Mouse (Mus musculus): Measurements from ENCODE around the gene Itga6.
A peak's percentile ranks its signal among the peaks of the same experiment; 100 is the strongest.

Gene Itga6

GRCm38 (mm10) chr2:71730623-71731612 is 14.5 kb upstream of the Itga6 start:
- DNase-seq (ENCODE audit: low spot score) = no peak

GRCm38 (mm10) chr2:71734792-71735392 is 10.5 kb upstream of the Itga6 start:
- no peak for DNase-seq (ENCODE audit: low spot score)

GRCm38 (mm10) chr2:71735541-71736159 is 9.8 kb upstream of the Itga6 start:
- no peak for DNase-seq (ENCODE audit: low spot score)

GRCm38 (mm10) chr2:71736213-71736612 is 9.2 kb upstream of the Itga6 start:
- no peak for DNase-seq (ENCODE audit: low spot score)

GRCm38 (mm10) chr2:71739173-71739860 is 6.1 kb upstream of the Itga6 start:
- no peak for DNase-seq (ENCODE audit: low spot score)

GRCm38 (mm10) chr2:71742557-71742956 is 2.9 kb upstream of the Itga6 start:
- no peak for DNase-seq (ENCODE audit: low spot score)

GRCm38 (mm10) chr2:71743377-71743776 is 2.0 kb upstream of the Itga6 start:
- DNase-seq (ENCODE audit: low spot score) = no peak

GRCm38 (mm10) chr2:71744320-71744719 is 1.1 kb upstream of the Itga6 start:
- no peak for DNase-seq (ENCODE audit: low spot score)

- no peak for DNase-seq (ENCODE audit: low spot score)
These were observed 432 bp upstream of the Itga6 start for GRCm38 (mm10) chr2:71744861-71745507.

- no peak for DNase-seq (ENCODE audit: low spot score)
These were observed 3.0 kb downstream of the Itga6 start for GRCm38 (mm10) chr2:71748451-71748850.

- no peak for DNase-seq (ENCODE audit: low spot score)
These were observed 4.1 kb downstream of the Itga6 start for GRCm38 (mm10) chr2:71749367-71750086.

GRCm38 (mm10) chr2:71750087-71750453 is 4.7 kb downstream of the Itga6 start:
- no peak for DNase-seq (ENCODE audit: low spot score)

GRCm38 (mm10) chr2:71751336-71751735 is 5.9 kb downstream of the Itga6 start:
- no peak for DNase-seq (ENCODE audit: low spot score)

- no peak for DNase-seq (ENCODE audit: low spot score)
These were observed 6.4 kb downstream of the Itga6 start for GRCm38 (mm10) chr2:71751863-71752262.

GRCm38 (mm10) chr2:71752383-71752782 is 7.0 kb downstream of the Itga6 start:
- DNase-seq (ENCODE audit: low spot score) = no peak

- DNase-seq (ENCODE audit: low spot score) = no peak
These were observed 7.7 kb downstream of the Itga6 start for GRCm38 (mm10) chr2:71753161-71753560.

- no peak for DNase-seq (ENCODE audit: low spot score)
These were observed 10.3 kb downstream of the Itga6 start for GRCm38 (mm10) chr2:71755748-71756147.

GRCm38 (mm10) chr2:71757098-71757497 is 11.7 kb downstream of the Itga6 start:
- DNase-seq (ENCODE audit: low spot score) = peak; percentile 53

- DNase-seq (ENCODE audit: low spot score) = no peak
These were observed 13.4 kb downstream of the Itga6 start for GRCm38 (mm10) chr2:71758591-71759531.

GRCm38 (mm10) chr2:71760091-71760490 is 14.7 kb downstream of the Itga6 start:
- no peak for DNase-seq (ENCODE audit: low spot score)

Measured in testis, postnatal 10 days (tissue).